Mouse (Mus musculus) lung, postnatal 0 days (tissue): ENCODE data around the gene Tars.

Source experiments
- CTCF ChIP-seq: IDR thresholded peaks from 2 replicates; pipeline ENCODE4 v1.5.1; 2016; ENCODE audit warnings: antibody characterized with exemption, mild to moderate bottlenecking
- EP300 ChIP-seq: IDR thresholded peaks from 2 replicates; pipeline ENCODE4 v1.6.1; 2016; ENCODE audit warnings: antibody characterized with exemption, mild to moderate bottlenecking, control low read depth

DNA sequence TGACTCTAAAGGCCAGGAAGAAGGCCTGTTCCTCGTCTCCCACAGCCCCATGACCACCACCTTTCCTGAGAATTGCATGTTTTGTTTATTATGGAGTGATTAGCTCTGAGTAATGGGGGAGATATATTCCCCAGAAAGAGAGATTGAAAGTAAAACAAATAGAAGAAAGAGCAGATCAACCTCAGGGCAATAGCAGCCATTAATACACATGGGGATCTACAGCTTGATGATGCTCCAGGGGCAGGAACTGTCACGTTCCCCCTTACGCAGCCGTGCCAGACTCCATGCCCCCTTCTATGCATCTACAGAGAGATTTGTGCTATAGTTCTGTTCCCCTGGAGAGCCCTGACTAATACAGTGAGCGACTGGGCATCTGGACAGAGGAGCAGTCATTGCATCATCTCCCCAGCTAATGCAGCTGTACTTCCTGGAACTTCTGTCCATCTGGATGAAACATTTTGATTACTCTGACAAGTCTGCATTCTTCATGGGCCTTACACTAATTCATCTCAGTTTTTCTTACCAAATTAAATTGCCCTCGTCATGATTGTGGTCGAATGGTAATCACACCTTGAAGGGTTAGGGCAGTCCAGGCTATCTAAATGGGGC, 28.9 kb downstream of the Tars start:
- no peak for TF ChIP-seq CTCF
- TF ChIP-seq EP300, result no peak
